Mouse (Mus musculus) forebrain, embryonic 14.5 days (tissue): ENCODE data around the gene Sox2. TPM values are rescaled to one million over a fixed set of nuclear protein-coding genes. Genes with fewer than 3 reads are reported as not detected.

ENCODE experiments used
- ATAC-seq: fragments of 200-750 bp; cut with Nextera tagmentation; 2 replicates; pipeline ENCODE4 v1.8.0; 2017; ENCODE audit warnings: mild to moderate bottlenecking, moderate library complexity
- DNase-seq: peaks from one replicate; pipeline ENCODE4 v3.0.0-alpha.2; 2015; ENCODE audit warnings: low spot score
- H3K27ac ChIP-seq: fragments of 300-500 bp; sonication (generic); 2 replicates; pipeline ENCODE4 v1.5.1; 2014; ENCODE audit warnings: low read depth, mild to moderate bottlenecking, control low read depth, low read length, moderate library complexity
- H3K27me3 ChIP-seq: fragments of 300-500 bp; sonication (generic); replicated peaks from 2 replicates; pipeline ENCODE4 v1.6.1; 2014; ENCODE audit warnings: low read length, control low read depth, mixed read lengths; ENCODE audit not compliant: control insufficient read depth, insufficient read depth
- H3K36me3 ChIP-seq: fragments of 300-500 bp; sonication (generic); 2 replicates; pipeline ENCODE4 v1.6.1; 2014; ENCODE audit warnings: low read length, control low read depth; ENCODE audit not compliant: control insufficient read depth, insufficient read depth
- H3K4me1 ChIP-seq: fragments of 300-500 bp; sonication (generic); 2 replicates; pipeline ENCODE4 v1.6.1; 2014; ENCODE audit warnings: antibody characterized with exemption, low read length, control low read depth; ENCODE audit not compliant: control insufficient read depth, insufficient read depth
- H3K4me2 ChIP-seq: fragments of 300-500 bp; sonication (generic); 2 replicates; pipeline ENCODE4 v1.6.1; 2014; ENCODE audit warnings: mild to moderate bottlenecking, control low read depth, low read length
- H3K4me3 ChIP-seq: fragments of 300-500 bp; sonication (generic); 2 replicates; pipeline ENCODE4 v1.5.1; 2014; ENCODE audit warnings: low read depth, low read length, control low read depth
- H3K9ac ChIP-seq: fragments of 300-500 bp; sonication (generic); 2 replicates; pipeline ENCODE4 v1.6.1; 2014; ENCODE audit warnings: mild to moderate bottlenecking, low read length, control low read depth, moderate library complexity
- H3K9me3 ChIP-seq: fragments of 300-500 bp; sonication (generic); replicated peaks from 2 replicates; pipeline ENCODE4 v1.6.1; 2016; ENCODE audit warnings: low read length, control low read depth, mixed read lengths; ENCODE audit not compliant: control insufficient read depth
- WGBS: fragments of 180-500 bp; shearing (Covaris S2); extraction: QIAGEN DNeasy Blood & Tissue Kit; methylation state at CpG from one replicate; pipeline ENCODE4 v1.1.7; 2014; 5-methylcytosine and 5-hydroxymethylcytosine counted together
- polyA plus RNA-seq: library from polyadenylated mRNA; unstranded; fragments of >200 nt; fragmentation: Nextera tagmentation; extraction: Ambion mirVana; gene quantifications from 2 replicates; pipeline ENCODE4 v1.2.1, GENCODE M21; 2014

The Sox2 gene
- polyA plus RNA-seq, 1 experiment from 2014 or later = 32.0 TPM

GRCm38 (mm10) chr3:34665751-34666665 lies 15.8 kb downstream of the Sox2 start:
- Histone ChIP-seq H3K36me3 (no peaks in the 10 kb centered on the region), H3K9me3 (no peaks in the 10 kb centered on the region), H3K9ac (peak overlapping the region; percentile 81; the same call in 1 of the 2 replicates), H3K4me2 (peak overlapping the region; percentile 90), H3K27ac (peak overlapping the region; percentile 99), H3K4me3 (peak overlapping the region; percentile 43; the same call in 1 of the 2 replicates), H3K4me1 (peaks cover 52% of the 10 kb centered on the region), H3K27me3 (no peaks in the 10 kb centered on the region)
- WGBS = 2% methylated on average over 10 of the region's 10 CpGs
- no peak; the same call in 1 of the 2 replicates for ATAC-seq
- DNase-seq = peak; percentile 68

DNA sequence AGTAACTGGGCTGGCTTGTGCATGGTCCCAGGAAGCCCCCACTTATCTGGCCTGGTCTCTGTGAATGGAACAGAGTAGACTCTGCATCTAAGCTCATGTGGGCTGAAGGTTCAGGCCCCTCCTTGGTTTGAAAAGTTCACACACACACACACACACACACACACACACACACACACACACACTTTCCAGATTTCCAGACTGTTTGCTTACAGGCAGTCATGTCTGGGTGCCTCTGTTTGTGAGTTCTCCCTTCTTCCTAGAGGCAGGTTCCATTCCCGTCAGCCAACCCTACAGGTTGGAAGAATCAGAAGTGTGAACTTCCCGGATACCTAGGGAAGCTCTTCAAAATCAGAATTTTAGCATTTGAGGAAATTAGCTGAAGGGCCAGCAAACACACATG lies 17.0 kb downstream of the Sox2 start:
- no peaks in the 10 kb centered on the region for H3K36me3 ChIP-seq
- ATAC-seq = no peak
- H3K27ac ChIP-seq = peak overlapping the region; percentile 99
- peak overlapping the region; percentile 17; the same call in 1 of the 2 replicates for H3K9ac ChIP-seq
- H3K4me2 ChIP-seq = peak overlapping the region; percentile 90
- H3K4me1 ChIP-seq = peaks cover 58% of the 10 kb centered on the region
- DNase-seq = peak; percentile 33
- 7% methylated on average over 2 of the region's 2 CpGs for WGBS
- no peaks in the 10 kb centered on the region for H3K27me3 ChIP-seq
- no peak overlapping the region for H3K4me3 ChIP-seq
- H3K9me3 ChIP-seq = no peaks in the 10 kb centered on the region

DNA sequence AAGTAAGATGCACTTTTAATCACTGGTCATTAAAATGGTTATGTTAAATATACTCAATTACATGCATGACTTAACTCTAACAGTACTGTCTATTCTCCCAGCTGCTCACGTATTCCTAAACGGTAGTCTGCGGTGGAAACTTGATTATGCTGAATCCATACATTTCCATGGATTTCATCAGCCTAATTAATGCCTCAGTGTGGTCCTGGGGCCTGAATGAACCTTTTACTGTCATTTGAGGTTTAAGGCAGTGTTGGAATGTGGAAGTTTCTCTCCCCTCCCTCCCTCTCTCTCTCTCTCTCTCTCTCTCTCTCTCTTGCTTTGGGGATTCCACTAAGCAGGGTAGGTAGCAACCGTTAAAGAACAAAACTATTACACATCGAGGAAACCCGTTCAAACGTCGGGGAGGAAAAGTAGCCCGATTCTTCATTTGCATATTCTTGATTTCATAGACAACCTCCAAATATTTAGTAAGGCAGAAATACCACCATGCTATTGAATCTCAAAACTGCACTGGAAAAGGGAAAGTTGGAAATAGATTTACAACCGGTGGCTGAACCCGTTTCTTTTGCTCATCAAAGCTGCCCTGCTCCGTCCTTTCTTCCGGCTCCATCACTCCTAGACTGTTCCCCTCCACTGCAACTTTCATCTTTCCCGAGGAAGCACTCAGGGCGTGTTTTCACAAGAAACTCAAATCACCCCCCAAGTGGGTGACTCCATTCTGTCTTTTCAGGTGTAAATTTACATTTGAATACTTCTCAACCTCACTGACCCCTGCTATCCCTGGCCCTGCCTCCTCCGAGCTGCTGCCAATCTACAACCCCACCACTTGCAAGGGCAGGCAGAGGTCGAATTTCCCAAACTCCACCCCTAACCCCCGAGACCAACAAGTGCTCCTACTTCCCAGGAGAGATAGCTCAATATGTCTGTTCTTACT lies 17.9 kb downstream of the Sox2 start:
- H3K9ac ChIP-seq = peak overlapping the region; percentile 45; the same call in 1 of the 2 replicates
- H3K36me3 ChIP-seq = 0 out of 2 replicates have a peak, but pooled peaks cover 5% of the 10 kb centered on the region
- H3K4me1 ChIP-seq = peaks cover 51% of the 10 kb centered on the region
- peak; percentile 85 for DNase-seq
- no peaks in the 10 kb centered on the region for H3K9me3 ChIP-seq
- H3K27me3 ChIP-seq = no peaks in the 10 kb centered on the region
- peak overlapping the region; percentile 76 for H3K27ac ChIP-seq
- ATAC-seq = 0 out of 2 replicates have a peak, but pooled peaks have one; percentile 4
- WGBS = 1% methylated on average over 18 of the region's 18 CpGs
- H3K4me3 ChIP-seq = no peak overlapping the region
- peak overlapping the region; percentile 40 for H3K4me2 ChIP-seq

- peak; percentile 69 for DNase-seq
- ATAC-seq = peak; percentile 29; the same call in 1 of the 2 replicates
- WGBS = 3% methylated on average over 15 of the region's 15 CpGs
- Histone ChIP-seq H3K9me3 (no peaks in the 10 kb centered on the region), H3K9ac (peak overlapping the region; percentile 50; the same call in 1 of the 2 replicates), H3K27me3 (no peaks in the 10 kb centered on the region), H3K36me3 (peaks cover 14% of the 10 kb centered on the region), H3K4me2 (peak overlapping the region; percentile 34), H3K27ac (peak overlapping the region; percentile 72), H3K4me1 (peaks cover 44% of the 10 kb centered on the region), H3K4me3 (no peak overlapping the region)
Observed at GRCm38 (mm10) chr3:34671024-34671660, 20.9 kb downstream of the Sox2 start.

DNA sequence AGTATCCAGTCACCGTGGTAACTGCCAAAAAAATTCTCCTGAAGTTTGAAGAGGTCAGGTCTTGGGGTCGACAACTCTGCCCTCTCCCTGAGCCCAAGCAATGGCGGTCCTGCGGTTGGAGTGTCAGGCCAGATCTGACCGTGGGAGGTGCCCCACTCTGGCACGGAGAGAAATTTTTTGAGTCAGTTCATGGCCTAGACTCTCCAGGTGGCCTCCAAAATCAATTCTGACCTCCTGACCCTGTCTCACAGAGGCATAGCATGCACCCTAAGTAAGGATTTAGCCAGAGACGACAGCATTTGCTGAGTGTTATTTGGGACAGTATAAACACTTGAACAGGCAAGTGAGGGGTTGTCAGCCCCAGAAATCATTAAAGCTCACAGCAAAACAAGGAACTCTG lies 28.6 kb downstream of the Sox2 start:
- H3K4me3 ChIP-seq = no peak overlapping the region
- DNase-seq (peak; percentile 35), ATAC-seq (peak; percentile 35; the same call in 1 of the 2 replicates)
- no peaks in the 10 kb centered on the region for H3K27me3 ChIP-seq
- peaks cover 7% of the 10 kb centered on the region; the same call in 1 of the 2 replicates for H3K4me1 ChIP-seq
- WGBS = 13% methylated on average over 7 of the region's 7 CpGs
- H3K9ac ChIP-seq = no peak overlapping the region
- peaks cover 17% of the 10 kb centered on the region for H3K36me3 ChIP-seq
- H3K4me2 ChIP-seq = no peak overlapping the region
- H3K9me3 ChIP-seq = no peaks in the 10 kb centered on the region
- no peak overlapping the region for H3K27ac ChIP-seq

- Histone ChIP-seq H3K4me1 (peaks cover 7% of the 10 kb centered on the region; the same call in 1 of the 2 replicates), H3K27me3 (no peaks in the 10 kb centered on the region), H3K27ac (no peak overlapping the region; the same call in 1 of the 2 replicates), H3K4me3 (no peak overlapping the region), H3K9ac (no peak overlapping the region), H3K4me2 (no peak overlapping the region), H3K36me3 (peaks cover 17% of the 10 kb centered on the region), H3K9me3 (no peaks in the 10 kb centered on the region)
- DNase-seq = no peak
- no peak; the same call in 1 of the 2 replicates for ATAC-seq
- WGBS = 31% methylated on average over 2 of the region's 2 CpGs
Observed at GRCm38 (mm10) chr3:34679439-34679838, 29.2 kb downstream of the Sox2 start.

DNA sequence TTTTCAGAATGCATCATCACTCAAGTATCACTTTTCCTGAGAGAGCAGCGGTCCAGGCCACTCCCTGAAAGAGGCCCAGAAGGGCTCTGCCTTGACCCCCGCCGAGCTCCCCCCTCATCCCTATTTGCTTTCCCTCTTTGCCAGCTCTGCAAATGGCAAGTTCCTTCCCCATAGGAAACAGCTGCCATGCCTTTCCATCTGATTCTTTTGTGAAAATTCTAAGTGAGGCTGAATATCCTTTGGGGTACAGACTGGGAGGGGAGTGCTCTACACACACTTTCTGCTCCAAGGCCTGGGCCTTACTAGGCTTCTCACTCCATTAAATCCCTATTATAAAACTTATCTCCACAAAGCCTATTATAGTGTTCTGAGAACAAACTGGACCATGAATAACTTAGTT lies 29.7 kb downstream of the Sox2 start:
- peak; percentile 67 for ATAC-seq

DNA sequence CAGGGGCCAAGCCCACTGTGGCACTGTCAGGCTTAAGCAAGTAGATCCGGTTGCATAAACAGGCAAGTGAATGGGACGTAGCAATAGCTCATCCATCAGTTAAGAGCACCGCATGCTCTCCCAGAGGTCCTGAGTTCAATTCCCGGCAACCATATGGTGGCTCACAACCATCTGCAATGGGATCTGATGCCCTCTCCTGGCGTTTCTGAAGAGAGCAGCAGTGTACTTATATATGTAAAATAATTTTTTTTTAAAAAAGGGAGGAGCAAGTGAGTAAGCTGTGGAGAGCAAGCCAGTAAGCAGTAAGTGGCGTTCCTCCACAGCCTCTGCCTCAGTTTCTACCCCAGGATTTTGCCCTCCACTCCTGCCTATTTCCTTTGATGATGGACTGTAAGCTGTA lies 37.9 kb downstream of the Sox2 start:
- ATAC-seq = no peak
- H3K4me1 ChIP-seq = peaks cover 14% of the 10 kb centered on the region; the same call in 1 of the 2 replicates
- H3K36me3 ChIP-seq = no peaks in the 10 kb centered on the region
- WGBS = 86% methylated on average over 6 of the region's 6 CpGs
- no peaks in the 10 kb centered on the region for H3K9me3 ChIP-seq
- H3K27ac ChIP-seq = no peak overlapping the region
- no peak overlapping the region for H3K4me3 ChIP-seq
- no peak overlapping the region for H3K4me2 ChIP-seq
- no peak for DNase-seq
- H3K27me3 ChIP-seq = no peaks in the 10 kb centered on the region
- no peak overlapping the region for H3K9ac ChIP-seq

More for the DNA sequence above, 29.7 kb downstream of the Sox2 start:
- Histone ChIP-seq H3K4me3 (no peak overlapping the region), H3K36me3 (peaks cover 17% of the 10 kb centered on the region), H3K4me1 (peaks cover 7% of the 10 kb centered on the region; the same call in 1 of the 2 replicates), H3K27me3 (no peaks in the 10 kb centered on the region), H3K27ac (no peak overlapping the region; the same call in 1 of the 2 replicates), H3K4me2 (no peak overlapping the region), H3K9ac (no peak overlapping the region), H3K9me3 (no peaks in the 10 kb centered on the region)
- WGBS = 20% methylated on average over 3 of the region's 3 CpGs
- DNase-seq = peak; percentile 62
